In the genomic region with DNA sequence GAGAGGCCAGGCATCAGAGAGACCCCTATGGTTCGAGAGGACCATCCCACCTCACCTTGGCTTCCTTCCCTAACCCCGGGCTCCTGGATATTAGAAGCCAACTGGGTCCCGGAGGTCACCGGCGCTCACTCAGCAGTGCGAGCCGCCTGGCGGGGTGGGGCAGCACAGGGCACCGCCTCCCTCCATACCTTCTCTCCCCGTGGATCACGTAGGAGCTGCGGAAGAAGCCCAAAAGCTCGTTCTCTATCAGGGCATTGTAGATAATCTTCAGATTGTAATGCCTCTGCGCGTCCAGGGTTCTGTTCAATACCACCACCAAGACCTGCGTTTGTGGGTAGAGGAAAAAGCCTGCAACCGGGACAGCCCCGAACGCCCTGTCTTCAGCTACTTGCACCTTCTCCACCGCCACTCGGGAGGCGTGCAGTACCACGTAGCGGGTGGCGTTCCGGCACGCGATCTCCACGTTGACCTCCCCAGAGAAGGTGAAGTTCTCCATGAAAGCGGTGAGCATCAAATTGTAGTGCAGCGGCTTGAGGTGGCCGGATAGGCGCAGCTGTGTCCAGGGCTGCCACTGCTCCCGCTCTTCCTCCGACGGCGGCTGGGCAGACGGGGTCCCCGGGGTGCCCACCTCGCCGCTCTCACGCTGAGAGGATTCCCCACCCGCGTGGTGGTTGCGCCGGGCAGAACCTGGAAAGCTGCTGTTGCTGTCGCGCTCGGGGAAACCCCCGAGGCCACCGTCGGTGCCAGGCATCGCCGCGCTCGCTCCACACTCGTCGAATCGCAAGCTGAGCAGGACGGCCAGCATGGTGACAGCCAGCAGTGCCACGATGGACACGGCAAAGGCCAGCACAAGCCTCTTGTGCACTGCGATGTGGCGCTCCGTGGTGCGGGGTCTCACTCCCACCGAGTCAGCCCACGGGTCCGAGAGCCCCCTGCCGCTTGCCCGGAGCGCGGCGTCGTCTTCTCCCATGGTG, we compare ENCODE assay signal across 9 mouse cellular contexts. TPM values are rescaled to one million over a fixed set of nuclear protein-coding genes. Genes with fewer than 3 reads are reported as not detected.
DNase-seq lines count a peak whose midpoint lies in the region; ATAC-seq and TF ChIP-seq lines count a peak whose summit lies in the region.
"Had no signal": no experiment of that assay in that cellular context is flagged by ENCODE, and none has a peak within 500 bp of the region (broad histone marks: within the 10 kb centered on the region; RNA-seq: fewer than 3 reads in every experiment).

No protein-coding gene starts in this region.

- ATAC-seq in forebrain, embryonic 11.5 days (replicated peaks; ENCODE audit: low FRiP score), result peak; percentile 40
- ATAC-seq in liver, embryonic 11.5 days (replicated peaks; ENCODE audit: low FRiP score), result peak; percentile 15; the same call in 1 of the 2 replicates

- H3K27me3 ChIP-seq in kidney, adult 2 months (replicated peaks; ENCODE audit: control insufficient read depth, insufficient read depth, low read length), result peaks cover 4% of the 10 kb centered on the region; the same call in 1 of the 2 replicates
- H3K27me3 ChIP-seq in forebrain, embryonic 11.5 days (ENCODE audit: control insufficient read depth, insufficient read depth, low read length), result peaks cover 26% of the 10 kb centered on the region
- peaks cover 42% of the 10 kb centered on the region for H3K27me3 ChIP-seq in liver, embryonic 11.5 days (replicated peaks; ENCODE audit: control insufficient read depth, insufficient read depth, low read length)
- H3K27me3 ChIP-seq in small intestine, adult 2 months (ENCODE audit: control insufficient read depth, insufficient read depth, low read length), result peaks cover 13% of the 10 kb centered on the region; the same call in 1 of the 2 replicates

- H3K4me2 ChIP-seq in forebrain, embryonic 11.5 days (ENCODE audit: low read depth, low read length, severe bottlenecking), result peak overlapping the region; percentile 90
- peak overlapping the region; percentile 72 for H3K4me2 ChIP-seq in liver, embryonic 11.5 days

- no peak for TF ChIP-seq CTCF in kidney, adult 2 months (conservative IDR thresholded peaks at IDR 0.05; ENCODE audit: insufficient read depth, insufficient read length, low read depth, low read length)
- no peak for TF ChIP-seq CTCF in small intestine, adult 2 months (IDR thresholded peaks at IDR 0.05; ENCODE audit: extremely low read depth, insufficient read length, insufficient replicate concordance, low read depth, low read length)

- 6% methylated on average over 75 of the region's 75 CpGs for WGBS in kidney, adult 2 months
- 7% methylated on average over 75 of the region's 75 CpGs for WGBS in forebrain, embryonic 11.5 days
- WGBS in liver, embryonic 11.5 days, result 10% methylated on average over 75 of the region's 75 CpGs
- WGBS in small intestine, adult 2 months, result 11% methylated on average over 75 of the region's 75 CpGs

- H3K4me1 ChIP-seq in kidney, adult 2 months (ENCODE audit: control insufficient read depth, insufficient read depth, low read length), result no peaks in the 10 kb centered on the region
- 0 out of 2 replicates have a peak, but pooled peaks cover 2% of the 10 kb centered on the region for H3K4me1 ChIP-seq in forebrain, embryonic 11.5 days (replicated peaks; ENCODE audit: control insufficient read depth, insufficient read depth, low read length)
- H3K4me1 ChIP-seq in liver, embryonic 11.5 days (replicated peaks; ENCODE audit: control insufficient read depth, insufficient read depth, low read length), result no peaks in the 10 kb centered on the region
- H3K4me1 ChIP-seq in small intestine, adult 2 months (ENCODE audit: control insufficient read depth, insufficient read depth, insufficient read length, low read length), result peaks cover 2% of the 10 kb centered on the region; the same call in 1 of the 2 replicates

- H3K4me3 ChIP-seq in kidney, adult 2 months (ENCODE audit: insufficient read depth, low read depth, low read length), result no peak overlapping the region
- peak overlapping the region; percentile 54 for H3K4me3 ChIP-seq in forebrain, embryonic 11.5 days (ENCODE audit: low read depth, low read length)
- H3K4me3 ChIP-seq in liver, embryonic 11.5 days (ENCODE audit: low read depth, low read length), result peak overlapping the region; percentile 47
- peak overlapping the region; percentile 35 for H3K4me3 ChIP-seq in small intestine, adult 2 months (ENCODE audit: low read depth, low read length)

- no peak for TF ChIP-seq POLR2A in kidney, adult 2 months (IDR thresholded peaks at IDR 0.05; ENCODE audit: low read depth, low read length)
- no peak for TF ChIP-seq POLR2A in small intestine, adult 2 months (IDR thresholded peaks at IDR 0.05; ENCODE audit: low read depth, low read length)

- no peaks in the 10 kb centered on the region for H3K36me3 ChIP-seq in kidney, adult 2 months (ENCODE audit: control insufficient read depth, insufficient read depth, low read length)
- no peaks in the 10 kb centered on the region for H3K36me3 ChIP-seq in forebrain, embryonic 11.5 days (ENCODE audit: control insufficient read depth, insufficient read depth, low read length)
- H3K36me3 ChIP-seq in liver, embryonic 11.5 days (ENCODE audit: control insufficient read depth, insufficient read depth, low read length), result no peaks in the 10 kb centered on the region
- H3K36me3 ChIP-seq in small intestine, adult 2 months (ENCODE audit: control insufficient read depth, insufficient read depth, low read length), result no peaks in the 10 kb centered on the region

- DNase-seq in kidney, postnatal 14 days, result peak; percentile 2
- DNase-seq in kidney, adult 2 months, result no peak
- peak; percentile 74 to 77 for DNase-seq in cerebellum, adult 18-20 months
- DNase-seq in forebrain, embryonic 11.5 days (ENCODE audit: low spot score), result peak; percentile 64
- DNase-seq in liver, embryonic 11.5 days (ENCODE audit: low spot score), result peak; percentile 32
- no peak for DNase-seq in adipocyte (ENCODE audit: low spot score)
- DNase-seq in frontal cortex, postnatal 25 days (ENCODE audit: low spot score in 2 of 2), result no peak

- H3K9me3 ChIP-seq in forebrain, embryonic 11.5 days (ENCODE audit: control insufficient read depth, low read length), result no peaks in the 10 kb centered on the region
- H3K9me3 ChIP-seq in liver, embryonic 11.5 days (ENCODE audit: control insufficient read depth, low read length), result no peaks in the 10 kb centered on the region

- no peak overlapping the region for H3K27ac ChIP-seq in kidney, adult 2 months (ENCODE audit: insufficient read depth, low read depth, low read length)
- H3K27ac ChIP-seq in forebrain, embryonic 11.5 days (ENCODE audit: low read depth, low read length), result no peak overlapping the region
- no peak overlapping the region for H3K27ac ChIP-seq in liver, embryonic 11.5 days (ENCODE audit: low read depth, low read length)
- no peak overlapping the region for H3K27ac ChIP-seq in small intestine, adult 2 months (ENCODE audit: insufficient read depth, low read depth, low read length)
- H3K27ac ChIP-seq: macrophage had no signal

- H3K9ac ChIP-seq in forebrain, embryonic 11.5 days (ENCODE audit: low read length), result no peak overlapping the region
- H3K9ac ChIP-seq in liver, embryonic 11.5 days (ENCODE audit: low read depth, low read length), result no peak overlapping the region

RNA-seq across cellular contexts. Expression of gene Trhde, which starts 1.5 kb away (rescaled TPM):
- polyA plus RNA-seq in kidney, adult 2 months (2012; rRNA removed), result 0.14 and 0.19 TPM in 2 replicates
- polyA plus RNA-seq in forebrain, embryonic 11.5 days (2014; fragmentation: Nextera tagmentation; extraction: Ambion mirVana), result 0.37 and 0.53 TPM in 2 replicates
- polyA plus RNA-seq in liver, embryonic 11.5 days (2014; fragmentation: Nextera tagmentation; extraction: Ambion mirVana), result 0.03 TPM in 1 of 2 replicates, not detected in the other
- polyA plus RNA-seq in small intestine, adult 2 months (2012; rRNA removed), result 0.05 and 0.19 TPM in 2 replicates
- polyA plus RNA-seq: macrophage had no signal

Comparison
In these comparisons a context has a peak if more than half of its experiments do, and no peak if none do; other contexts are left out.
1. DNase-seq: peak in kidney, postnatal 14 days (single experiment), cerebellum, adult 18-20 months (2 of 2), forebrain, embryonic 11.5 days (single experiment) and liver, embryonic 11.5 days (single experiment); none in kidney, adult 2 months (single experiment), adipocyte (single experiment) and frontal cortex, postnatal 25 days (0 of 2).